Mouse (Mus musculus): Measurements from ENCODE around the gene Itsn1.

DNA sequence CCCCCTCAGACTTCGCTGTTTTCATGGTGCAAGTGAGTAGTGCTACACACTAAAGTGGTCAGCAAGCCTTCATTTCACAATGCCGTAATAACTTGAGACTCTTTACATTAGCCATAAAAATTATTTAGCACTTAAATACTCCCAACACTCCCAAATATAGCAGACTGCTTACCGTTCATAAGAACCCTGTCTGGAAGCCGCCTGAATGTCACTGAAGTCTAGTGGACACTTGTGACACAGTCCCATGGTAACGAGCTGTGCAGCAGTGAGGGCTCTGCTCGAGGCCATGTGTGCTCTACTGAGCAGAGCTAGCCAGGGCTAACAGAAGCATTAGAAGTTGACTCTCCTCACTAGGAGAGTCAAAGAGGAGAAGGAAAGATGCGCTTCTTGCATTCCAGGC lies 81.2 kb downstream of the Itsn1 start:
- no peak for TF ChIP-seq POLR2A (IDR thresholded peaks at IDR 0.05; ENCODE audit: borderline replicate concordance, insufficient read depth, low read length)
- TF ChIP-seq CTCF (IDR thresholded peaks at IDR 0.05; ENCODE audit: borderline replicate concordance, insufficient read depth, low read depth, low read length) = no peak

Measured in cerebellum, adult 2 months (tissue).